Mouse (Mus musculus) right cerebral cortex, postnatal 25 days (tissue): Measurements from ENCODE around the gene Bckdhb.

ENCODE experiments used
- DNase-seq: peaks from one replicate; pipeline ENCODE4 v3.0.0; 2022

The Bckdhb gene

DNA sequence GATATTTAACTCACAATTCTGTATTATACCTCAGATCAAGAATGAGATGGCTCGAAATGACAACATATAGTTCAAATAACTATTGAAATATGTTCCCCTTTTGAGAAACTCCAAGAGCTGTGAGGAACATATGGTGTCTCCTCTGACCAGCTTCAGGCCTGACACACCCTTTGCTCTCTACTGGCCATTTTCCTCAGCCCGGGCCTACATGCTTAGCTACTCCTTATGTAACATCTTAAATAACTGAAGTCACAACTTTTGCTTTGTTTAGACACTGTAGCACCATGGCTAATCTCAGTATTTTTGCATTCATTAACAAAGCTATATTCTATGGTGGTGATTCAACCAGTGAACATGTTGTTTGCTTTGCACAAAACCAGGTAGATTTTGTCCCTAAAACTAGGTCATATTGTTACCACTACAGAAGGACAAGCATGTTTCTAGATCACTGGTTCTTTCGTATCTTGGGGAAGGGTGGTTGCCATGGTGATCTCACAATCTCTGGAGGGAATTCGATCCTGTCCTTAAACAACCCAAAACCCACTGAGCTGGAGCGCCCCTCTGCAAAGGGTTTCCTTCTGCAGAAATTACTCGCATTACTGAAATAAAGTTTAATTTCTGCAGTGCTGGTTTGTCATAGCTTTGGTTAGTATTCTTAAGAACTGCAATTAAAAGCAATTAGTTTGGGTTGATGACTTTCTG, 185.0 kb downstream of the Bckdhb start:
- DNase-seq = no peak

DNA sequence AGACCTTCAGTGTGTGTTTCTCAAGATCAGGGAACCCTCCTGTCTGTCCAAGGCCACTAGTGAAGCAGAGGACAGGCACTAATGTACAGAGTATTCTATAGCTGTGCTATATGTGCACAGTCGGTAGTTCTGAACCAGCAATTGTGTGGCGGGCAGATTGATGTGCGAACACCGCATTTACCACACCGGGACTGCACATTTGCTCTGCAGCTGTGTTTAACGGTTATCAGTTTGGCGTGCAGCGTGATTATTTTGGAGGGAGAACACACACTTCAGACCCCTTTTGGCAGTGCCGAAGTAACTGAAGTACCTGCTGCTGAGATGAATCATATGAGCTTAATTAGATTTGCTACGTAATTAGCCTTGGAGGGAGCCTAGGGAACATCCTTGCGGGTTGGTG, 185.7 kb downstream of the Bckdhb start:
- DNase-seq = peak; percentile 57

DNA sequence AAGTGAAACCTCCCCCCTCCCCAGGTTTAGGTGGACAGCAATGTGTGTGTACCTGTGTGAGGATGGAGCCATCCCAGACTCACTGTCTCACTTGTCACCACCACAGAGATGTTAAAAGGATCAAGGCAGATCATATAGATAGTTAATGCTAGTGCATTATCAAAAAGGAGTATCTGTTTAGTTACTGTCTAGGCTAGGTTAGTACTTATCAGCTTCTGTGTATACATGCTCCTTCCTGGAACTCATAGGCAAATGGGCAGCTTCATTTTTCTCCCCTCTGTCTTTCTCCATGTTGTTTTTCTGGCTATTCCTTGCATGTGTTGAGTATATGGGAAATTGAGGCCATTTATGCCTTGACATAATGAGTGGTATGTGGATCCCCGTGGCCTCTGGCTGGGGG, 187.4 kb downstream of the Bckdhb start:
- DNase-seq = no peak

DNA sequence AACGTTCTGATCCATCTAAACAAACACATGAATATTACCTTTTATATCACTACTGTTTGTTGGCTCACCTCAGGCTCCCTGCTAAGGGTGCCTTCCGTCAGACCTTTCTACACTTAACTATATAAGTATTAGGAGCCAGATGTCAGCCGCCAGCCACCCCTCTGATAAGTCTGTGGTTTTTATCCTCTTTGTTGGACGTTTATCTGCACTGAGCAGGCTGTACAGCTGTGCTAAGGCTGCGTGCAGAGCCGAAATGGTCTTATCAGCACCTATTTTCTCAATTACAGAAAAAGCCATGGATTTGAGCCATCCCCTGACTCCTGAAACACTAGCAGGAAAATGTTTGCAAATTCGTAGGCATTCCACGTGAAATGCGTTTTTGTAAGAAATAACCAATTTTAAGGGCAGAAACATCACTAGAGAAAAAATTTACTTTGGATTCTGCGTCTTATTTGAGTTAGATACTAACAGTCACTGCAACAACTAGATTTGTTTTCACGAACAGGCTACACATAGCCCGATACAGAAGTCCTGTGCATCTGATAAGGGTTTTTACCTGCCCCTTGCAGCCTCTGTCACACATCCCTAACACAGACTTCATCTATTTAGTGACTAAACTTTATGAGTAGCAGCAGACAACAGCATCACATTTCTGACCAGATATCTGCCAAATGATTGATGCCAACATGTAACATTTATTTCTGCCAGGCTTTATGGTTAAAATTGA, 188.1 kb downstream of the Bckdhb start:
- no peak for DNase-seq

DNA sequence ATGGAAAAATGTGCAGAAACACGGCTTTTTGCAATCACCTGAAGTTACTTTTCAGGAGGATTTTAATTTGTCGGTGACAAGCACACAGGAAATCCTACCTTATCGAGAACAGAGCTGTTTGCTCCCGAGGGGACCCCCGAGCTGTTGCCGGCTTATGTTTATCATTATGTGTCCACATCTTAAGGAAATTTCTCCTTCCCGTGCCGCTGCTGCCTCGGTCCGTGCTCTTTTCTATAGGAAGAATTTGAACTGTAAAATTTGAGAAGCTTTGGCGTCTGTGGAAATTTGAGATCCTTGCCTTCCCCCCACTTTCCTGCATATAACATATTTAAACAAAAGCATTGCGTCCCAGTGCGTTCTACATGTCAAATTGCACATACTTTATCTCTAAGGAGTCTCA, 189.3 kb downstream of the Bckdhb start:
- no peak for DNase-seq

DNA sequence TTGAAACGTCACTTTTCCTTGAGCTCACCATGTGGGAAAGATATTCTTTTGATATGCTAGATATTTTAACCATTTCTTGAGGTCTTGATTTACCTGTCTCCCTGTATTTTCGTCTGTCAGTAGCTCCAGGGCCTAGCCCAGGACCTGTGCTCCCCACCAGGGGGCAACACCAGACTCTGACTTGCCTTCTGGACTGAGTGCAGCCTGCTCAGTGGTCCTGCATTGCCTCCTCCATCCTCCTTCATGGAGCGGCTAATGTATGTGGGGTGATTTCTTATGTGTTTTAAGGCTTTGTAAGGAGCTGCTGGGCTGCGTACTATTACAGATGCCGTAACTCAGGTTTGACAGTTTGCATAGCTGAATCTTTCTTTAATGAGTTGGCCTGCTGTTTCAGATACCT, 192.4 kb downstream of the Bckdhb start:
- DNase-seq = no peak

DNA sequence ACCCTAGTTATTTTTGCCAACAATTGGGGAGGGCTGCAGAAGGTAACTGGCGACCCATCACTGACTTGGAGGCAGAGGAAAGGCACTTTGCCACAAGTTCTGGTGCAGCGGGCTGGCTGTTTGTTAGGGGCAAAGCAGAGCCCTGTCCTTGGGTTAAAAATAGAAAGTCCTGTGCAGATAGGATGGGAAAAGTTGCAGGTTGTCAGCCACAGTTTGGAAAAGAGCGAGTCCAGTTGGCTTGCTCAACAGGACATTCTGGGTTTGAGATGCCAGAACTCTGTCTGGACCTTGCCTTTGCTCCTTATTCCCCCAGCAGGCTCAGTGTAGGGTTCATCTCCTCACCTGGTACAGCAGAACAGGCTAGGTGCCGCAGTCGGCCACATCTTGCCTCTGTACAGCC, 200.1 kb downstream of the Bckdhb start:
- no peak for DNase-seq

DNA sequence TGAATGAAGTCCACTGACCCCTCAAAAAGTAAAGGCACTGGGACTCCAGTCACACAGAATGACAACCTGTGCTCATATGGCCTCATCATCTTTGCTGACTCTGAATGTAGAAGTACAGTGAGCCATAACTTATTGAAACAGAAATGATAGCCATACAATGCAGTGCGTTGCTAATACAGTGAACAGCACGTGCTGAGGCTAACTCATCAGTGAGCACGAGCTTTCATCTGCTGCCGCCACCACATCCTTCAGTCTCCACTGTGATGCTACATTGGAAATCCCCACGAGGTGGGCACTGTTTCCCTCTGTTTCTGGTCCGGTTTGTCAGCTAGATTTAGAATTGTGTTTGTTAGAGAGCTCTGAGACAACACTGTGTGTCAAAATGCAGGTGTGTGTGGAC, 205.4 kb downstream of the Bckdhb start:
- DNase-seq = no peak

DNA sequence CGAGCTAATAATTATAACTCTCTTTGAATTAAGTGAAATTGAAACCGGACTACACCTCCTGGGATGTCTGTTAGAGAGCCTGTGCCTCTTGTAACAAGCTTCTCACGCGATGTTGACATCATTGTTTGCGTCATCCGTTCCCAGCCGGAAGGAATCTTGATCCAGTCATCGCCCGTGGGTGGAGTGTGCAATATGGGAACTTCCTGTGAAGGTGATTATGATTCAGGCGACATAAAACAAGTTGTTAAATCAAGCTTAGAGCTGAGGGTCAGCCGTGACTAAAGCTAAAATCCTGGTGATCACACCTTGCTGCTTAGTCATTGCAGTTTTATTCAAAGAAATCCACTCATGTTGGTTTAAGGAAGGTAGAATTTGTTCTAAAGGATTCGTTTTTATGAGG, 210.1 kb downstream of the Bckdhb start:
- DNase-seq = no peak

DNA sequence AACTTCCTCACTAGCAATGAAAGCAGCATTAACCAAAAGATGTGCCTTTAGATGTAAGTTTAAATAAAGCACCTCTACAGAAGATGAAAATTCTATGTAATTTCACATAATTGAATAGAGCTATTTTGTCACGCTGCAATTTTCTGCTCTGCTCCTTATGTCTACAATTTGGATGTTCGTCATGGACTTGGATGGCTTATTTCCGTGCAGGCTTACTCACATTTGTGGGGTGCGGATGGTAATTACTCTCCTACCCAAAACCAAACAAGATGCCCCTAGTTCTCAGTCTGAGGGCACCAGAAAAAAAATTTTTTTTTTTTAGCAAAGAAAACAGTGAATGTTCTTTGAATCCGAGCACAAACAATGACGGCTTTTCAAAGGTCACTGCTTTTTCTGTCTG, 212.2 kb downstream of the Bckdhb start:
- DNase-seq = no peak

DNA sequence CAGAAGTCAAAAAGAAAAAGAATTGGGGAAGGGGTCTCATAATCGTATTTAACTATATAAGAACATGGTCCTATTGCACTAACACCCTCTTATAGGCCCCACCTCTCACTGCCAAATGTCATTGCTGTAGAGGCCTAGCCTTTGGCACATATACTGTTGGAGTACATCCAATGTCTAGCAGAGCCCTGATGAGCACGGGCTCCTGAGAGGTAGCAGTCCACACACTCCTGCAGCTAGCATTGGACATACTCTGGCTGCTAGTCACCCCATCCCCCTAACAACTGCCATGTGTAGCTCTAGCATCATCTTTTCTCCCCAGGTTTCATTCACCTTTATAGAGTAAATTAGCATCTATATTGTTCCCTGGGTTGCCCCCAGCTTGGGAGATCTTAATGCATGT, 223.2 kb downstream of the Bckdhb start:
- DNase-seq = no peak
